Mouse (Mus musculus) retina, postnatal 7 days (tissue): ENCODE measurements around the gene Mylip.
A peak's percentile ranks its signal among the peaks of the same experiment; 100 is the strongest.

Experiments used
- DNase-seq: peaks from one replicate; pipeline ENCODE4 v3.0.0-alpha.2; 2012; ENCODE audit warnings: low read depth, low spot score

Mylip gene

GRCm38 (mm10) chr13:45389448-45390311 is at the start of gene Mylip:
Gene Mylip, plus strand, starts transcription at chr13:45389742.
- peak; percentile 93 for DNase-seq

GRCm38 (mm10) chr13:45341991-45342390 is 47.6 kb upstream of the Mylip start:
- no peak for DNase-seq

- no peak for DNase-seq
These were observed 46.0 kb upstream of the Mylip start for GRCm38 (mm10) chr13:45343541-45343940.

GRCm38 (mm10) chr13:45343966-45344365 is 45.6 kb upstream of the Mylip start:
- no peak for DNase-seq

GRCm38 (mm10) chr13:45345471-45346159 is 43.9 kb upstream of the Mylip start:
- DNase-seq = no peak

- DNase-seq = no peak
These were observed 38.1 kb upstream of the Mylip start for GRCm38 (mm10) chr13:45351483-45351882.

- no peak for DNase-seq
These were observed 34.7 kb upstream of the Mylip start for GRCm38 (mm10) chr13:45354824-45355223.

GRCm38 (mm10) chr13:45358208-45358607 is 31.3 kb upstream of the Mylip start:
- DNase-seq = no peak

- DNase-seq = no peak
These were observed 30.7 kb upstream of the Mylip start for GRCm38 (mm10) chr13:45358676-45359323.

- no peak for DNase-seq
These were observed 23.8 kb upstream of the Mylip start for GRCm38 (mm10) chr13:45365788-45366187.

- no peak for DNase-seq
These were observed 17.9 kb upstream of the Mylip start for GRCm38 (mm10) chr13:45371673-45372072.

- DNase-seq = no peak
These were observed 17.1 kb upstream of the Mylip start for GRCm38 (mm10) chr13:45372456-45372855.

- DNase-seq = no peak
These were observed 14.7 kb upstream of the Mylip start for GRCm38 (mm10) chr13:45374846-45375245.

- no peak for DNase-seq
These were observed 7.3 kb upstream of the Mylip start for GRCm38 (mm10) chr13:45382208-45382607.

- DNase-seq = no peak
These were observed 4.9 kb upstream of the Mylip start for GRCm38 (mm10) chr13:45384636-45385035.

- DNase-seq = no peak
These were observed 4.0 kb upstream of the Mylip start for GRCm38 (mm10) chr13:45385521-45385920.

- DNase-seq = no peak
These were observed 3.3 kb upstream of the Mylip start for GRCm38 (mm10) chr13:45386253-45386652.

- DNase-seq = no peak
These were observed 2.3 kb upstream of the Mylip start for GRCm38 (mm10) chr13:45387231-45387630.

GRCm38 (mm10) chr13:45388254-45388805 is 1.2 kb upstream of the Mylip start:
- DNase-seq = no peak

- DNase-seq = no peak
These were observed 653 bp upstream of the Mylip start for GRCm38 (mm10) chr13:45388889-45389288.

- DNase-seq = peak; percentile 25
These were observed 895 bp downstream of the Mylip start for GRCm38 (mm10) chr13:45390312-45390961.
